Mouse (Mus musculus) hindbrain, embryonic 12.5 days (tissue): Measurements from ENCODE around the gene Dok1. TPM values are rescaled to one million over a fixed set of nuclear protein-coding genes. Genes with fewer than 3 reads are reported as not detected.

Experiments used
- ATAC-seq: fragments of 200-750 bp; cut with Nextera tagmentation; 2 replicates; pipeline ENCODE4 v1.8.0; 2017; ENCODE audit warnings: moderate TSS enrichment; ENCODE audit not compliant: low FRiP score
- H3K27ac ChIP-seq: fragments of 300-500 bp; sonication (generic); 2 replicates; pipeline ENCODE4 v1.5.1; 2016; ENCODE audit warnings: mild to moderate bottlenecking
- H3K27me3 ChIP-seq: fragments of 300-500 bp; sonication (generic); 2 replicates; pipeline ENCODE4 v1.6.1; 2016; ENCODE audit warnings: mild to moderate bottlenecking
- H3K36me3 ChIP-seq: fragments of 300-500 bp; sonication (generic); 2 replicates; pipeline ENCODE4 v1.6.1; 2016; ENCODE audit warnings: mild to moderate bottlenecking
- H3K4me1 ChIP-seq: fragments of 300-500 bp; sonication (generic); 2 replicates; pipeline ENCODE4 v1.6.1; 2016
- H3K4me2 ChIP-seq: fragments of 300-500 bp; sonication (generic); replicated peaks from 2 replicates; pipeline ENCODE4 v1.6.1; 2016; ENCODE audit warnings: mild to moderate bottlenecking
- H3K4me3 ChIP-seq: fragments of 300-500 bp; sonication (generic); 2 replicates; pipeline ENCODE4 v1.5.1; 2016; ENCODE audit warnings: mild to moderate bottlenecking
- H3K9ac ChIP-seq: fragments of 300-500 bp; sonication (generic); 2 replicates; pipeline ENCODE4 v1.6.1; 2016; ENCODE audit warnings: mild to moderate bottlenecking, moderate library complexity
- H3K9me3 ChIP-seq: fragments of 300-500 bp; sonication (generic); replicated peaks from 2 replicates; pipeline ENCODE4 v1.6.1; 2016; ENCODE audit warnings: mild to moderate bottlenecking
- WGBS: fragments of 180-500 bp; shearing (Covaris S2); methylation state at CpG from one replicate; pipeline ENCODE4 v1.1.7; 2016; 5-methylcytosine and 5-hydroxymethylcytosine counted together
- microRNA-seq: library from miRNA; unstranded; fragments of <30 nt; microRNA quantifications from one replicate; pipeline ENCODE4, GENCODE M21; 2017
- polyA plus RNA-seq: library from polyadenylated mRNA; unstranded; fragments of >200 nt; fragmentation: Nextera tagmentation; extraction: Ambion mirVana; gene quantifications from 2 replicates; pipeline ENCODE4 v1.2.1, GENCODE M21; 2016

Gene Dok1
- polyA plus RNA-seq, 1 experiment from 2014 or later: 10.3 TPM

DNA sequence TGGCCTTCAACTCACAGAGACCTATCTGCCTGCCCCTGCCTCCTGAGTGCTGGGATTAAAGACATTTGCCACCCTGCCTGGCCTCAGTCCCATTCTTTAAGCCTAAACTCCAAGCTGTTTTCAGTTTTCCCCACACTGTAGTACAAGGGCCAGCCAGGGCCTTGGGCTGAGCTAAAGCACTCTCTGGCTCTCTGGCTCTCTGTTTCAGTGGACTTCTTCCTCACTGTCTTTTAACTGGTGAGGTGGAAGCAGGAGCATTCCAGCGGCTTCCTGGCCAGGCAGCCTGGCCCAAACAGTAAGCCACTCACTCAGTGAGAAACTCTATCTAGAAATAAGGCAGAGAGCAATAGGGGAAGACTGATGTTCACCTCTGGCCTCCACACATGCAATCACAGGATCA is 39.6 kb downstream of the Dok1 start:
- Histone ChIP-seq H3K4me2 (no peak overlapping the region), H3K27me3 (no peaks in the 10 kb centered on the region), H3K36me3 (no peaks in the 10 kb centered on the region), H3K9me3 (no peaks in the 10 kb centered on the region), H3K4me3 (no peak overlapping the region), H3K9ac (no peak overlapping the region), H3K27ac (no peak overlapping the region), H3K4me1 (peaks cover 2% of the 10 kb centered on the region; the same call in 1 of the 2 replicates)
- ATAC-seq: no peak
- 50% methylated on average over 1 of the region's 1 CpGs for WGBS

DNA sequence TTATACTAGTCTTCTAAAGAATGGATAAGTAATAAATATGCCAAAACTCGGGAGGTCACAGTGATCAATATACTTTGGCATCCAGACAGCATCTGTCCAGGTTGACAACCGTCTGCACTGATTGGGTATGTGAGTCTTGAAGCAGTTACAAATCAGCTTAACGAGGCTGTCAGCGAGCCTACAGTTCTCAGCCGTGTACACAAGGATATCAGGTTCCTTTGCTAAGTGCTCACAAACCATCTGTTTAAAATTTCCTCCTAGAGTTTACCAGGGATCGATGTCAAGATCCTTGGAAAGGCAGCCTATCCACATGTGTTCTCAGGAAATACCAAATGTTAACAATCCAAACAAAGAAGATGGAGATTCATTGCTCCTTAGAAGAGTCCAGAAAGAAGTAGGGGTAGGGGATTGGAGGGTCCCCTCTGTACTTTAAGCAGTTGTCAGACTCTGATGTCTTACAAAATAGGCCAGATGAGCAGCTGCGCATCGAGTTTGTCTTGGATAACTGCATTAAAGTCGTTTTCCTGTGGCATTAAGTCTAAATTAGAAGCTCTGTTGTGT is 45.8 kb downstream of the Dok1 start:
- Histone ChIP-seq H3K9me3 (no peaks in the 10 kb centered on the region), H3K27me3 (no peaks in the 10 kb centered on the region), H3K4me1 (no peaks in the 10 kb centered on the region), H3K9ac (no peak overlapping the region), H3K4me2 (no peak overlapping the region), H3K4me3 (no peak overlapping the region), H3K27ac (no peak overlapping the region), H3K36me3 (no peaks in the 10 kb centered on the region)
- WGBS: 59% methylated on average over 9 of the region's 9 CpGs
- no peak for ATAC-seq

Small RNA genes lying within 50 kb of the gene (microRNA-seq; reads per million reads assigned to microRNA genes)
- gene Mir7040: not detected

Other genes starting within 250 kb of the Dok1 start
- gene Sema4f, start 93.7 kb downstream of the Dok1 start, polyA plus RNA-seq: 10.8 and 10.9 TPM in 2 replicates
- gene M1ap, start 86.6 kb downstream of the Dok1 start, polyA plus RNA-seq: 0.20 and 1.1 TPM in 2 replicates
- 16.8 and 19.2 TPM in 2 replicates for gene Loxl3, start 702 bp upstream of the Dok1 start, polyA plus RNA-seq
- 149 and 158 TPM in 2 replicates for gene Aup1, start 21.1 kb upstream of the Dok1 start, polyA plus RNA-seq
- 59.9 and 63.4 TPM in 2 replicates for gene Htra2, start 21.8 kb upstream of the Dok1 start, polyA plus RNA-seq
- gene Dqx1, start 24.4 kb upstream of the Dok1 start, polyA plus RNA-seq: 0.76 and 1.2 TPM in 2 replicates
- gene Tlx2, start 36.8 kb upstream of the Dok1 start, polyA plus RNA-seq: 4.4 and 6.0 TPM in 2 replicates
- 39.1 and 39.5 TPM in 2 replicates for gene Pcgf1, start 44.4 kb upstream of the Dok1 start, polyA plus RNA-seq
- 0.69 TPM in 1 of 2 replicates, not detected in the other for gene Lbx2, start 52.9 kb upstream of the Dok1 start, polyA plus RNA-seq
- gene Ccdc142, start 68.1 kb upstream of the Dok1 start, polyA plus RNA-seq: 3.3 and 3.9 TPM in 2 replicates
- gene Gm42688, start 68.1 kb upstream of the Dok1 start, polyA plus RNA-seq: 3.6 and 5.0 TPM in 2 replicates
- 110 and 124 TPM in 2 replicates for gene Mrpl53, start 75.6 kb upstream of the Dok1 start, polyA plus RNA-seq
- gene Mogs, start 82.0 kb upstream of the Dok1 start, polyA plus RNA-seq: 42.6 TPM in 2 replicates
- gene Wbp1, start 88.1 kb upstream of the Dok1 start, polyA plus RNA-seq: 206 and 212 TPM in 2 replicates
- gene Ino80b, start 92.0 kb upstream of the Dok1 start, polyA plus RNA-seq: 19.6 and 19.9 TPM in 2 replicates
- 40.7 and 42.6 TPM in 2 replicates for gene Rtkn, start 102.0 kb upstream of the Dok1 start, polyA plus RNA-seq
- 11.2 and 11.5 TPM in 2 replicates for gene Wdr54, start 122.9 kb upstream of the Dok1 start, polyA plus RNA-seq
- 4.4 and 5.2 TPM in 2 replicates for gene 1700003E16Rik, start 122.9 kb upstream of the Dok1 start, polyA plus RNA-seq
- gene Dctn1, start 132.4 kb upstream of the Dok1 start, polyA plus RNA-seq: 158 and 168 TPM in 2 replicates
- 5.0 and 6.1 TPM in 2 replicates for gene Slc4a5, start 186.4 kb upstream of the Dok1 start, polyA plus RNA-seq